Mouse (Mus musculus) stomach, postnatal 0 days (tissue): ENCODE measurements around the gene Sntg2. TPM values are rescaled to one million over a fixed set of nuclear protein-coding genes. Genes with fewer than 3 reads are reported as not detected.

Source experiments
- ATAC-seq: fragments of 200-750 bp; cut with Nextera tagmentation; 2 replicates; pipeline ENCODE4 v1.8.0; 2017; ENCODE audit not compliant: low FRiP score, low TSS enrichment
- DNase-seq: peaks from one replicate; pipeline ENCODE4 v3.0.0-alpha.2; 2016; ENCODE audit warnings: low spot score
- H3K27ac ChIP-seq: fragments of 300-500 bp; sonication (generic); replicated peaks from 2 replicates; pipeline ENCODE4 v1.5.1; 2014; ENCODE audit warnings: mild to moderate bottlenecking, control low read depth
- H3K27me3 ChIP-seq: fragments of 300-500 bp; sonication (generic); 2 replicates; pipeline ENCODE4 v1.6.1; 2014; ENCODE audit warnings: low read length; ENCODE audit not compliant: control insufficient read depth, insufficient read depth
- H3K36me3 ChIP-seq: fragments of 300-500 bp; sonication (generic); 2 replicates; pipeline ENCODE4 v1.6.1; 2014; ENCODE audit warnings: low read length, mixed read lengths; ENCODE audit not compliant: control insufficient read depth, insufficient read depth
- H3K4me1 ChIP-seq: fragments of 300-500 bp; sonication (generic); replicated peaks from 2 replicates; pipeline ENCODE4 v1.6.1; 2014; ENCODE audit warnings: antibody characterized with exemption; ENCODE audit not compliant: control insufficient read depth, insufficient read depth
- H3K4me2 ChIP-seq: fragments of 300-500 bp; sonication (generic); replicated peaks from 2 replicates; pipeline ENCODE4 v1.6.1; 2014; ENCODE audit warnings: low read depth, mild to moderate bottlenecking, control low read depth, moderate library complexity
- H3K4me3 ChIP-seq: fragments of 300-500 bp; sonication (generic); 2 replicates; pipeline ENCODE4 v1.5.1; 2014; ENCODE audit warnings: low read depth, low read length, control low read depth
- H3K9ac ChIP-seq: fragments of 300-500 bp; sonication (generic); 2 replicates; pipeline ENCODE4 v1.6.1; 2014; ENCODE audit warnings: mild to moderate bottlenecking, low read length, control low read depth, mixed read lengths
- H3K9me3 ChIP-seq: fragments of 300-500 bp; sonication (generic); 2 replicates; pipeline ENCODE4 v1.6.1; 2016; ENCODE audit warnings: low read length; ENCODE audit not compliant: control insufficient read depth
- CTCF ChIP-seq: IDR thresholded peaks from 2 replicates; pipeline ENCODE4 v1.5.1; 2016; ENCODE audit warnings: antibody characterized with exemption, low read depth, mild to moderate bottlenecking, moderate library complexity
- EP300 ChIP-seq: optimal IDR thresholded peaks from 2 replicates; pipeline ENCODE3; 2016; ENCODE audit warnings: antibody characterized with exemption
- WGBS: fragments of 180-500 bp; shearing (Covaris S2); extraction: QIAGEN DNeasy Blood & Tissue Kit; methylation state at CpG from one replicate; pipeline ENCODE4 v1.1.7; 2014; 5-methylcytosine and 5-hydroxymethylcytosine counted together
- polyA plus RNA-seq: library from polyadenylated mRNA; unstranded; fragments of >200 nt; fragmentation: Nextera tagmentation; extraction: Ambion mirVana; gene quantifications from 2 replicates; pipeline ENCODE4 v1.2.1, GENCODE M21; 2015

The Sntg2 gene
- polyA plus RNA-seq, 1 experiment from 2014 or later = 31.5 TPM

DNA sequence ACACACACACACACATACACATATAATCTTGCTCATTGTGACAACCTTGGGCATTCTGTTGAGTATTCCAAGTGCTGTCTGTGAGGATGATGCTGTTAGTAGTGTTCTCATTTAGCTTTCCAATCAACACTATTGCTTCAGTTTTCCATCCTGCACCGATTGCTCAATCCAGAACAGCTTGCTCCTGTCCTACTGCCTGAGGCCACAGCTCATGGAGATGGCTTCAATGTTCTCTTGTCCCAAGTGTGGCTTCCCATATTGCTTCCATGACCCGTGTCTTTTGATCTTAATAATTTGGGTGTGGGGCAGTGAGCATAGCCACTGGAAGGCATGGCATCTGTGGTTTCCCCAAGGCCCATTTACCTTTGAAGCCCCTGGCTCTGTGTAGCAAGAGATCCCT is 162.8 kb downstream of the Sntg2 start:
- Histone ChIP-seq H3K4me3 (no peak overlapping the region), H3K4me2 (no peak overlapping the region), H3K9ac (no peak overlapping the region), H3K27me3 (no peaks in the 10 kb centered on the region), H3K9me3 (no peaks in the 10 kb centered on the region), H3K36me3 (no peaks in the 10 kb centered on the region; the same call in 1 of the 2 replicates), H3K27ac (no peak overlapping the region), H3K4me1 (no peaks in the 10 kb centered on the region)
- whole genome bisulfite sequencing = 77% methylated on average over 2 of the region's 2 CpGs
- ATAC-seq (no peak), DNase-seq (no peak)
- TF ChIP-seq CTCF (no peak), EP300 (no peak)

DNA sequence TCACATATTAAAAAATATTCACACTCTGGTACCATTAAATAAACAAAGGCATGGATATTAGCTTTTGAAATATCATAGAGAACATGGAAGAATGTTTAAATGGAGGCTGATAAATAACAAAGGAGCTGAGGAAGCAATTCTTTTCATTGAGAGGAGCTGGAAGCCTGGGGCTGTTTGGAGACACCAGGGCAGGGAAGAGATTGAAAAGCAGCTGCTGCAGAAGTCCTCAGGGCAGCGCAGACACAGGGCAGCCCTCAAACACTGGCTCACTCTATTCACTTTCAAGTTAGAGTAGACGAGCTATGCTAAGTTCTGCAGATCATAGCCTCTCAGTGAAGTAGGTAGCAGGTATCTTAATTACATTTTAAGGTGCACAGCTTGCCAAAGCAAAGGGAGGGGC is 164.6 kb downstream of the Sntg2 start:
- DNase-seq (no peak), ATAC-seq (no peak)
- H3K27me3 ChIP-seq = no peaks in the 10 kb centered on the region
- H3K4me3 ChIP-seq = no peak overlapping the region
- H3K4me1 ChIP-seq = no peaks in the 10 kb centered on the region
- TF ChIP-seq CTCF = no peak
- TF ChIP-seq EP300 = no peak
- H3K27ac ChIP-seq = no peak overlapping the region
- no peak overlapping the region for H3K9ac ChIP-seq
- 49% methylated on average over 2 of the region's 2 CpGs for WGBS
- no peak overlapping the region for H3K4me2 ChIP-seq
- H3K9me3 ChIP-seq = no peaks in the 10 kb centered on the region
- H3K36me3 ChIP-seq = no peaks in the 10 kb centered on the region; the same call in 1 of the 2 replicates

DNA sequence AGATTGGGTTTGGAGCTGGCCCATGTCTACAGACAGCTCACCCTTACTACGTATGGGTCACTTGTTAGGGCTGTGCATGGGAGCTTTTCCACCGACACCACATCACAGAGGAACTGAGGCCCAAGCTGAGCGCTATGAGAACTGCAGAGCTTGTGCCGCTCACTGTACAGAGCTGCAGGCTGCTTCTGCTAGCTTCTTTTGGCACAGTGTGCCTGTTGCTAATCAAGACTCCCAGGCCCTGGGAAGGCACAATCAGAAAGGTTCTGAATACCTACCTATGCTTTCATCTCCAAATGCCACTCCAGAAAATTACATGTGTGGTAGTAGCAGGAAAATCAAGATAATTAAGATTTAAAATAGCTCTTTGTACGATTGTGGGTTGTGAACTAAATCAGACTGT is 165.1 kb downstream of the Sntg2 start:
- Histone ChIP-seq H3K36me3 (no peaks in the 10 kb centered on the region; the same call in 1 of the 2 replicates), H3K4me3 (no peak overlapping the region), H3K27me3 (no peaks in the 10 kb centered on the region), H3K4me1 (no peaks in the 10 kb centered on the region), H3K4me2 (no peak overlapping the region), H3K27ac (no peak overlapping the region), H3K9me3 (no peaks in the 10 kb centered on the region), H3K9ac (no peak overlapping the region)
- 85% methylated on average over 5 of the region's 5 CpGs for WGBS
- DNase-seq (no peak), ATAC-seq (no peak)
- no peak for TF ChIP-seq EP300
- no peak for TF ChIP-seq CTCF

DNA sequence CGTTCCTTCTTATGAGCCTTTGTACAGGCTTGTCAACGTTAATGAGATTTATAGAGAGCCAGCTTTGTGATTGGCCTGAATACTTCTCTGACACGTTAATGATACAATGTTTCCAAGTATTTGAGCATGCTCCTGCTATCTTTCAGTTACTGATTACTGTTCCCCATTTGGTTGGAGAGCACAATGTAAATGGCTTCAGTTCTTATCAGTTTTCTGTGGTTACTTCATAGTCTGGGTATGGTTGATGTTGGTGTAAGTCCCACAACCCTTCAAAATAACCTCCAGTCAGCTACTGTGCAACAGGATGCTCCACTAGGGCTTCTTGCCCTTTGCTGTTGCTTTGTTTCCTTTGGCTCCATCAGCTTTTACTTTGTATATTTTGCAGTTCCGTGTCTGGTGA is 168.7 kb downstream of the Sntg2 start:
- Histone ChIP-seq H3K36me3 (no peaks in the 10 kb centered on the region; the same call in 1 of the 2 replicates), H3K4me2 (no peak overlapping the region), H3K9me3 (no peaks in the 10 kb centered on the region), H3K27me3 (no peaks in the 10 kb centered on the region), H3K4me3 (no peak overlapping the region), H3K27ac (no peak overlapping the region), H3K9ac (no peak overlapping the region), H3K4me1 (no peaks in the 10 kb centered on the region)
- WGBS = 48% methylated on average over 4 of the region's 4 CpGs
- ATAC-seq (peak; percentile 80), DNase-seq (no peak)
- TF ChIP-seq CTCF = no peak
- no peak for TF ChIP-seq EP300

DNA sequence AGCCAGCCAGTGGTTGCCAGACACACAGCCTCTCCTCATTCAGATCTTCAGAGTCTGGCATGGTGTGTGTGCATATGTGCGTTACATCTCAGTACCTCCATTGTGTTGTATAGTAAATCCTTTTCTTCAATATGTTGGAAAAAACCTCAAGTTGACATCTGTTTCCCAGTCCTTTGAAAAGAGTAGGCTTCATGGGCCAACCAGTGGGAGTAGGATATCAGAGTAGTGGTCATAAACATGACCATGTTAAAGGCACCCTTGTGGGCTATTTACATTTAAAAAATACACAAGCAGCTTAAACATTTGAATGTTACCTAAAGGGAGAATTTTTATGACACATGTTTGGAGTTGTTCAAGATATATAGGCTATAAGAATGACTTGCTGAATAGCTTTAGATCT is 170.4 kb downstream of the Sntg2 start:
- H3K36me3 ChIP-seq = no peaks in the 10 kb centered on the region; the same call in 1 of the 2 replicates
- H3K27me3 ChIP-seq = no peaks in the 10 kb centered on the region
- no peaks in the 10 kb centered on the region for H3K4me1 ChIP-seq
- DNase-seq (no peak), ATAC-seq (no peak)
- H3K4me2 ChIP-seq = no peak overlapping the region
- H3K9me3 ChIP-seq = no peaks in the 10 kb centered on the region
- no peak overlapping the region for H3K9ac ChIP-seq
- 67% methylated on average over 1 of the region's 1 CpGs for WGBS
- TF ChIP-seq EP300 = no peak
- no peak for TF ChIP-seq CTCF
- H3K27ac ChIP-seq = no peak overlapping the region
- H3K4me3 ChIP-seq = no peak overlapping the region

DNA sequence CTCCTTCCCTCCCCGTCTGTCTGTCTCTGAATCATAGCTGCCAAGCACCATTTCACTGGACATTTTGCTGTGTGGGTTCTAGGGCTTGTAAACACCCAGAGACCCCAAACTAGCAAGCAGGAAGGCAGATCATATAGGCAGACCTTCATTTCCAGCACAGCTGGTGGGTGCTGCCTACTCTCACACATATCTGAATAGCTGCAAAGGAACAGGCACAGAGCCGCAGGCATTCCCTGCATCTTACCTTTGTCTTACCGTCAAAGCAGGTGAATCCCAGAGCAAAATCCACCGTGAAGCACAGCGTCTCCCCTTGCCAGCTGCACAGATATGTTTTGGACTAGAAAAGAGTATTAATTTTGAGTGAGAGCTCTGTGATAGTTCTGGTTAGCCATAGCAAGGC is 172.1 kb downstream of the Sntg2 start:
- Histone ChIP-seq H3K27ac (no peak overlapping the region), H3K4me3 (no peak overlapping the region), H3K9me3 (no peaks in the 10 kb centered on the region), H3K36me3 (no peaks in the 10 kb centered on the region; the same call in 1 of the 2 replicates), H3K4me2 (no peak overlapping the region), H3K4me1 (no peaks in the 10 kb centered on the region), H3K9ac (no peak overlapping the region), H3K27me3 (no peaks in the 10 kb centered on the region)
- 76% methylated on average over 5 of the region's 5 CpGs for WGBS
- DNase-seq (no peak), ATAC-seq (no peak)
- TF ChIP-seq EP300 = no peak
- no peak for TF ChIP-seq CTCF
